Comparison of ENCODE assay signal across 30 mouse cellular contexts in genomic region chr11:71819901-71820300, GRCm38 (mm10).
DNase-seq lines count a peak whose midpoint lies in the region.
"Had no signal": no experiment of that assay in that cellular context is flagged by ENCODE, and none has a peak within 500 bp of the region (broad histone marks: within the 10 kb centered on the region; RNA-seq: fewer than 3 reads in every experiment).

No protein-coding gene starts in this region.

- no peaks in the 10 kb centered on the region for H3K27me3 ChIP-seq in hindbrain, embryonic 10.5 days (ENCODE audit: insufficient read depth, poor library complexity, severe bottlenecking)
- H3K27me3 ChIP-seq: embryonic facial prominence, embryonic 12.5 days; embryonic facial prominence, embryonic 15.5 days; forebrain, embryonic 12.5 days; forebrain, embryonic 15.5 days; heart, embryonic 12.5 days; Patski had no signal

- H3K9me3 ChIP-seq in hindbrain, embryonic 10.5 days: no peaks in the 10 kb centered on the region
- H3K9me3 ChIP-seq: embryonic facial prominence, embryonic 12.5 days; embryonic facial prominence, embryonic 15.5 days; forebrain, embryonic 12.5 days; forebrain, embryonic 15.5 days; heart, embryonic 12.5 days; heart, embryonic 15.5 days had no signal

- 85% methylated on average over 9 of the region's 9 CpGs for WGBS in hindbrain, embryonic 10.5 days

- peak; percentile 8 to 59 for DNase-seq in frontal cortex, adult 2 months (ENCODE audit: extremely low spot score in 1 of 2, low spot score in 1 of 2)
- no peak for DNase-seq in frontal cortex, postnatal 10 days (ENCODE audit: low spot score in 2 of 2)
- peak; percentile 66 for DNase-seq in retina, postnatal 1 day
- no peak for DNase-seq in retina, embryonic 14.5 days (ENCODE audit: low spot score)
- DNase-seq in brain, adult 2 months (ENCODE audit: low read depth, low spot score): peak; percentile 71
- peak; percentile 13 for DNase-seq in right cerebral cortex, postnatal 25 days
- DNase-seq in hindbrain, embryonic 10.5 days (ENCODE audit: low spot score): no peak
- DNase-seq: adrenal gland, postnatal 10 days; adrenal gland, postnatal 36 days; B cell, adult 2 months; cerebellum, adult 11 months; cerebellum, adult 2 months; cerebellum, adult 9-11 months; cerebellum, postnatal 25 days; gastrocnemius, adult 2 months; gastrocnemius, postnatal 14 days; heart, adult 18-20 months; heart, postnatal 10 days; heart, postnatal 36 days had no signal

- no peak overlapping the region for H3K27ac ChIP-seq in hindbrain, embryonic 10.5 days
- H3K27ac ChIP-seq: embryonic facial prominence, embryonic 12.5 days; embryonic facial prominence, embryonic 15.5 days; forebrain, embryonic 12.5 days; forebrain, embryonic 15.5 days; gastrocnemius, adult 2 months; heart, embryonic 15.5 days; hindbrain, embryonic 14.5 days; hindbrain, postnatal 0 days had no signal

- no peaks in the 10 kb centered on the region for H3K36me3 ChIP-seq in hindbrain, embryonic 10.5 days
- H3K36me3 ChIP-seq: embryonic facial prominence, embryonic 12.5 days; embryonic facial prominence, embryonic 15.5 days; forebrain, embryonic 12.5 days; forebrain, embryonic 15.5 days; G1E; heart, embryonic 12.5 days; heart, embryonic 15.5 days had no signal

- peaks cover 8% of the 10 kb centered on the region; the same call in 1 of the 2 replicates for H3K4me1 ChIP-seq in hindbrain, embryonic 10.5 days (replicated peaks)
- H3K4me1 ChIP-seq: embryonic facial prominence, embryonic 12.5 days; embryonic facial prominence, embryonic 15.5 days; heart, embryonic 12.5 days; heart, embryonic 15.5 days had no signal

- no peak overlapping the region for H3K4me3 ChIP-seq in hindbrain, embryonic 10.5 days
- H3K4me3 ChIP-seq: embryonic facial prominence, embryonic 12.5 days; embryonic facial prominence, embryonic 15.5 days; erythroblast, embryonic 14.5 days; forebrain, embryonic 12.5 days; forebrain, embryonic 15.5 days; heart, embryonic 12.5 days; heart, embryonic 15.5 days had no signal

Comparison
In these comparisons a context has a peak if more than half of its experiments do, and no peak if none do; other contexts are left out.
1. DNase-seq: peak in frontal cortex, adult 2 months (2 of 2), retina, postnatal 1 day (single experiment), brain, adult 2 months (single experiment) and right cerebral cortex, postnatal 25 days (single experiment); none in frontal cortex, postnatal 10 days (0 of 2), retina, embryonic 14.5 days (single experiment) and hindbrain, embryonic 10.5 days (single experiment).